Mouse (Mus musculus) embryonic facial prominence, embryonic 12.5 days (tissue): Measurements from ENCODE around the gene Olfr1261. TPM values are rescaled to one million over a fixed set of nuclear protein-coding genes. Genes with fewer than 3 reads are reported as not detected.

Experiments
- ATAC-seq: fragments of 200-750 bp; cut with Nextera tagmentation; 2 replicates; pipeline ENCODE4 v1.8.0; 2017; ENCODE audit not compliant: insufficient number of reproducible peaks, insufficient read depth, low FRiP score, low TSS enrichment
- H3K27ac ChIP-seq: fragments of 300-500 bp; sonication (generic); 2 replicates; pipeline ENCODE4 v1.5.1; 2016; ENCODE audit warnings: mild to moderate bottlenecking
- H3K27me3 ChIP-seq: fragments of 300-500 bp; sonication (generic); 2 replicates; pipeline ENCODE4 v1.6.1; 2016; ENCODE audit warnings: mild to moderate bottlenecking, moderate library complexity
- H3K36me3 ChIP-seq: fragments of 300-500 bp; sonication (generic); 2 replicates; pipeline ENCODE4 v1.6.1; 2016; ENCODE audit warnings: mild to moderate bottlenecking
- H3K4me1 ChIP-seq: fragments of 300-500 bp; sonication (generic); 2 replicates; pipeline ENCODE4 v1.6.1; 2016
- H3K4me2 ChIP-seq: fragments of 300-500 bp; sonication (generic); replicated peaks from 2 replicates; pipeline ENCODE4 v1.6.1; 2016; ENCODE audit warnings: mild to moderate bottlenecking, moderate library complexity
- H3K4me3 ChIP-seq: fragments of 300-500 bp; sonication (generic); 2 replicates; pipeline ENCODE4 v1.5.1; 2016; ENCODE audit warnings: mild to moderate bottlenecking
- H3K9ac ChIP-seq: fragments of 300-500 bp; sonication (generic); 2 replicates; pipeline ENCODE4 v1.6.1; 2016; ENCODE audit warnings: mild to moderate bottlenecking, moderate library complexity
- H3K9me3 ChIP-seq: fragments of 300-500 bp; sonication (generic); 2 replicates; pipeline ENCODE4 v1.6.1; 2016; ENCODE audit warnings: mild to moderate bottlenecking, moderate library complexity
- WGBS: fragments of 180-500 bp; shearing (Covaris S2); methylation state at CpG from one replicate; pipeline ENCODE4 v1.1.7; 2016; 5-methylcytosine and 5-hydroxymethylcytosine counted together
- polyA plus RNA-seq: library from polyadenylated mRNA; unstranded; fragments of >200 nt; fragmentation: Nextera tagmentation; extraction: Ambion mirVana; gene quantifications from 2 replicates; pipeline ENCODE4 v1.2.1, GENCODE M21; 2016

The Olfr1261 gene
- polyA plus RNA-seq = not detected in 2 replicates

DNA sequence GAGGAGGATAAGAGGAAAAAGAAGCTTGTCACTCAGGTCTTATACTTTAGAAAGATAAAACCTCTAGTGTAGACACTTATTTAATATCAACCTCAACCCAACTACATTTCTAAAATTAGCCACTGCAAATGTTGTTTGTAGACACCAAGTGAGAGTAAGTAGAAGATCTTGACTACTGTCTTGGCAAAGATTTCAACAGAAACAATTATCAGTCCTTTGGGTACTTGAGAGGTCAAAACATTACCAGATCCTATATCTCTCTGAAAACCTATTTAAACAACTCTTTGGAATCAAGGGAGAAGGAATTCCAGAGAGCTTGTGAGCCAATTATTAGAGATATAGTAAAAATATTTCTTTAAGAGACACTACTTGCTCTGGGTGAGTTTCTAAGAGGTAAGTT, at the start of gene Olfr1261:
Olfr1261 (plus strand) TSS at position 301 of the 400 bp plus-strand sequence.
- Histone ChIP-seq H3K4me1 (no peaks in the 10 kb centered on the region), H3K36me3 (no peaks in the 10 kb centered on the region), H3K9ac (no peak within 1 kb of the TSS), H3K27me3 (no peaks in the 10 kb centered on the region), H3K9me3 (no peaks in the 10 kb centered on the region), H3K4me3 (no peak within 1 kb of the TSS), H3K27ac (no peak within 1 kb of the TSS), H3K4me2 (no peak within 1 kb of the TSS)
- no peak for ATAC-seq

DNA sequence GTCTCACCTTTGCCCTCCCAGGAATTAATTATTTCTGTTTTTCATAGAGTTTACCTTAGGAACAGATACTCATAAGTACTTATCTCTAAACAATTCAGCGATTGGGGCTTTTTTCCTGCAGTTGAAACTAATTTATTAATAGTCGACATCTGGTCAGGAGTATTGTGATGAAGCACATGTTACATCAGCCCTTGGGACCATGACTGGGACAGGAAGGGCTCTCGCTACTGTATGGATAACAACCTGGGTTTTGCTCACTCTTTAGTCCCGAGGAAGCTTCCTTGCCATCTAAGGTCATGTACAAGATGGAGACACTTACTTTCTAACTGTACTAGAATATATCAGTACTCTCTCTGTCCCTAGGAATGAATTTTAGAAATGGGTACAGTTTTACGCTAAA, 42.5 kb upstream of the Olfr1261 start, which contains the start of gene Olfr1259:
Olfr1259 (minus strand) TSS at position 101 of the 400 bp plus-strand sequence.
- Histone ChIP-seq H3K4me2 (no peak within 1 kb of the TSS), H3K27ac (no peak within 1 kb of the TSS), H3K36me3 (no peaks in the 10 kb centered on the region), H3K27me3 (no peaks in the 10 kb centered on the region), H3K9me3 (no peaks in the 10 kb centered on the region), H3K4me3 (no peak within 1 kb of the TSS), H3K9ac (no peak within 1 kb of the TSS), H3K4me1 (no peaks in the 10 kb centered on the region)
- ATAC-seq = no peak
- WGBS = 80% methylated on average over 5 of the region's 5 CpGs

DNA sequence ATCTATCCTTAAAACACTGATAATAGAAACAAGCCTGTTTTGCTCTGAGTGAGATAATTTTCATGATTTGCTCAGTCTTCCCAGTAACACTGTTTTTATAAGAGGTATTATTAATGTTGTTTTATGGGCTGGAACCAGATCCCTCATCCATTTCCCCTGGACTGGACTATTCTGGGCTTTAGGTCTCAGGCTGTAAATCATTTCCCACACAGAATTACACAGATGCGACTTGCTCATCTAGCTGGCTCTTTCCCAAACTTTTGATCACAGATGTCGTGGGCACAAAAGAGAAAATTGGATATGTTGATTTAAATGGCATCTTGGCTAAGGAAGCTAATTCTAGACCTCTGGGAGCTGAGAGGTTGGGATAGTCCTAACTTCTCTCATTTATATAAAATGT, 16.8 kb upstream of the Olfr1261 start, which contains the start of gene Olfr1260:
Olfr1260 (plus strand) TSS at position 157 of the 400 bp plus-strand sequence.
- Histone ChIP-seq H3K4me2 (no peak within 1 kb of the TSS), H3K9ac (no peak within 1 kb of the TSS), H3K4me1 (no peaks in the 10 kb centered on the region), H3K4me3 (no peak within 1 kb of the TSS), H3K27ac (no peak within 1 kb of the TSS), H3K9me3 (no peaks in the 10 kb centered on the region), H3K27me3 (no peaks in the 10 kb centered on the region), H3K36me3 (no peaks in the 10 kb centered on the region)
- WGBS = 64% methylated on average over 2 of the region's 2 CpGs
- ATAC-seq = no peak

DNA sequence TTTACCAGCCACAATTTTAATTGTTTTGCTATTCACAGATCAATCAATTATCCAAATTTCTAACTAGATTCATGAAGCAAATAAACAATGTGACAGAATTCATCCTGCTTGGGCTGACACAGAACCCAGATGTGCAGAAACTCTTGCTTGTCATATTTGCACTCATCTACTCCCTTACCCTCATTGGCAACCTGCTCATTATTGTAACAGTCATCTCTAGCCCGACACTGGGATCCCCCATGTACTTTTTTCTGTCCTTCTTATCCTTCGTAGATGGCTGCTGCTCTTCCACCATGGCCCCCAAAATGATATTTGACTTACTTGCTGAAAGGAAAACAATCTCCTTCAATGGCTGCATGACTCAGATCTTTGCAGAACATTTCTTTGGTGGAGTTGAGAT, 13.3 kb upstream of the Olfr1261 start:
- Histone ChIP-seq H3K4me1 (no peaks in the 10 kb centered on the region), H3K27me3 (no peaks in the 10 kb centered on the region), H3K4me2 (no peak overlapping the region), H3K9ac (no peak overlapping the region), H3K36me3 (no peaks in the 10 kb centered on the region), H3K4me3 (no peak overlapping the region), H3K27ac (no peak overlapping the region), H3K9me3 (no peaks in the 10 kb centered on the region)
- 84% methylated on average over 2 of the region's 2 CpGs for WGBS
- no peak for ATAC-seq

DNA sequence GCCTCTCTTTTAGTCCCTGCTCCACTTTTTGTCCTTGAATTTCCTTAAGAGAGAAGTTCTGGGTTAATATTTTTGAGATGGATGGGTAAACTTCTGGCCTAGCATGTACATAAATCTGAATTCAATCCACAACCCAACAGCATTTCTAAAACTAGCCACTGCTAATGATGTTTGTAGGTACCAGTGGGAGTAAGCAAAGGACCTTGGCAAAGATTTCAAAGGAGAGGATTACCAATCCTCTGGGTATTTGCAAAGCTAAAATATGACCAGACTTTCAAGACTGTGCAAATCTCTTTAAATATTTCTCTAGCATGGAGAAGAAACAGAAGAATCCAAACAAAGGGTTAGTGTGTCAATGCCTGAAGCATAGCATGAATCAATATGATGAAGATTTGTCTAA, 8.8 kb downstream of the Olfr1261 start, which contains the start of gene Olfr1262:
Olfr1262 (plus strand) TSS at position 301 of the 400 bp plus-strand sequence.
- no peaks in the 10 kb centered on the region for H3K36me3 ChIP-seq
- H3K27ac ChIP-seq = no peak within 1 kb of the TSS
- ATAC-seq = no peak
- H3K4me1 ChIP-seq = no peaks in the 10 kb centered on the region
- no peak within 1 kb of the TSS for H3K4me3 ChIP-seq
- no peak within 1 kb of the TSS for H3K4me2 ChIP-seq
- H3K9me3 ChIP-seq = no peaks in the 10 kb centered on the region
- H3K9ac ChIP-seq = no peak within 1 kb of the TSS
- H3K27me3 ChIP-seq = no peaks in the 10 kb centered on the region

DNA sequence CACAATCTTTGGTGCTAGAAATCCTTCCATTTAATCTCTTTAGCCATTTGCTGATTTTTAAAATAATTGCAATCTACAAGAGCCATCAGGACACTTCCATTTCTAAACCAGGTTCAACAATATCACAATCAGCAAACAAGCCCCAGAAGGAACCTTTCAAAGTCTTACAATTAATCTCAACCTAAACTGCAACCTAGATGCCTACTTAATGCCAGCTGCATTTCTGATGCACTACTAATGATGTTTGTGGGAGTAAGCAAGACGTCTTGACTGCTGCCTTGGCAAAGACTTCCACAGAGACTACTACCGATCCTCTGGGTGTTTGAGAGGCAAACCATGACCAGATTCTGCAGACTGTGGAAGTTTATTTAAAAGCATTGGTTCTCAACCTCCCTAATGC, 20.8 kb downstream of the Olfr1261 start, which contains the start of gene Olfr1263:
Olfr1263 (plus strand) TSS at position 301 of the 400 bp plus-strand sequence.
- no peak within 1 kb of the TSS for H3K4me3 ChIP-seq
- no peaks in the 10 kb centered on the region for H3K9me3 ChIP-seq
- H3K9ac ChIP-seq = no peak within 1 kb of the TSS
- H3K27ac ChIP-seq = no peak within 1 kb of the TSS
- H3K27me3 ChIP-seq = no peaks in the 10 kb centered on the region
- no peak within 1 kb of the TSS for H3K4me2 ChIP-seq
- no peaks in the 10 kb centered on the region for H3K36me3 ChIP-seq
- 82% methylated on average over 2 of the region's 2 CpGs for WGBS
- H3K4me1 ChIP-seq = no peaks in the 10 kb centered on the region
- ATAC-seq = no peak

DNA sequence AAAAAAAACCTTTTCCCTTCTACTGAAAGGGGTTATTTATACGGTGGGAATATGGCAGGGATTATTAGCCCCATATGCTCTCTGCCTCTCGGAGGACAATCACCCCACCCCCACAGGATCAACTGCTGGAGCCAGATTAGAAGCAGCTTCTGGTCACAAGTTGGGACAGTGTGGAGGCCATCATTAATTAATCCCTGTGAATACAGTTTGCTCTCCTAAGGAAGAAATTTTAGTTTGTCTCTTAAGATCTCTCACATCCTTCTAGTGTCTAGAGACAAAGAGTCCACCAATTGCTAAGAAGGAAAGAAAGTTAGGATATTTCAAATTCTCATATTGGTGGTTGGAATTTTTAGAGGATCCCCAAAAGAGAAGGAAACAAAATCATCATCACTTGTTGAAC, 34.5 kb downstream of the Olfr1261 start, which contains the start of gene Olfr1264:
Olfr1264 (minus strand) TSS at position 101 of the 400 bp plus-strand sequence.
- Histone ChIP-seq H3K9ac (no peak within 1 kb of the TSS), H3K9me3 (no peaks in the 10 kb centered on the region), H3K36me3 (no peaks in the 10 kb centered on the region), H3K27me3 (no peaks in the 10 kb centered on the region), H3K27ac (no peak within 1 kb of the TSS), H3K4me2 (no peak within 1 kb of the TSS), H3K4me3 (no peak within 1 kb of the TSS), H3K4me1 (no peaks in the 10 kb centered on the region)
- ATAC-seq = no peak
- WGBS = 28% methylated on average over 2 of the region's 2 CpGs

DNA sequence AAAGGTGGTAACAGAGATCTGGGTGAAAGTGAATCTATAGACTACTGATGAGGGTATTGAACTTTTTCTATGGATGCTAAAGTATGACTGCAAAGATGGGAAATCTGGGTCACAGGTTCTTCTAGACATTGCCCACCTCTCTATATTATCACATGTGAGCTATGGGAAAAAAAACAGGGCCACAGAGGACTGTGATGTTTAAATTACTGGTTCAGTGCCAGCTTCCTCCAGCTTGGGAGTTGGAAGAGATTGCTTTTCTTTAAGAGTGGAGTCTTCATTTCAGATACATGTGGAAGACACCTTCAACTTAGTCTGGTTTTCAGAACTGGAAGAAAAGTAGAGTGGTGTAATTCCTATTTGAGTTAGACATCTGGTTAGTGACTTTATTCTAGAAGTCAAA, 44.0 kb downstream of the Olfr1261 start, which contains the start of gene Olfr1265:
Olfr1265 (plus strand) TSS at position 301 of the 400 bp plus-strand sequence.
- H3K4me1 ChIP-seq = no peaks in the 10 kb centered on the region
- H3K4me3 ChIP-seq = no peak within 1 kb of the TSS
- no peak within 1 kb of the TSS for H3K4me2 ChIP-seq
- H3K36me3 ChIP-seq = no peaks in the 10 kb centered on the region
- H3K9ac ChIP-seq = no peak within 1 kb of the TSS
- no peaks in the 10 kb centered on the region for H3K9me3 ChIP-seq
- no peak within 1 kb of the TSS for H3K27ac ChIP-seq
- no peak for ATAC-seq
- H3K27me3 ChIP-seq = no peaks in the 10 kb centered on the region

Other genes starting within 250 kb of the Olfr1261 start
- gene Olfr1253, start 234.1 kb upstream of the Olfr1261 start, polyA plus RNA-seq = not detected in 2 replicates
- not detected in 2 replicates for gene Olfr1254, start 197.6 kb upstream of the Olfr1261 start, polyA plus RNA-seq
- not detected in 2 replicates for gene Olfr1255, start 179.2 kb upstream of the Olfr1261 start, polyA plus RNA-seq
- not detected in 2 replicates for gene Olfr1256, start 149.7 kb upstream of the Olfr1261 start, polyA plus RNA-seq
- not detected in 2 replicates for gene Olfr48, start 143.0 kb upstream of the Olfr1261 start, polyA plus RNA-seq
- gene Olfr1257, start 112.8 kb upstream of the Olfr1261 start, polyA plus RNA-seq = not detected in 2 replicates
- not detected in 2 replicates for gene Olfr1258, start 63.9 kb upstream of the Olfr1261 start, polyA plus RNA-seq
- gene Olfr1259, start 42.6 kb upstream of the Olfr1261 start, polyA plus RNA-seq = 0.04 TPM in 1 of 2 replicates, not detected in the other
- not detected in 2 replicates for gene Olfr1260, start 16.9 kb upstream of the Olfr1261 start, polyA plus RNA-seq
- gene Olfr1262, start 8.9 kb downstream of the Olfr1261 start, polyA plus RNA-seq = not detected in 2 replicates
- gene Olfr1263, start 20.9 kb downstream of the Olfr1261 start, polyA plus RNA-seq = not detected in 2 replicates
- gene Olfr1264, start 34.4 kb downstream of the Olfr1261 start, polyA plus RNA-seq = not detected in 2 replicates
- not detected in 2 replicates for gene Olfr1265, start 44.1 kb downstream of the Olfr1261 start, polyA plus RNA-seq
- gene Olfr140, start 72.4 kb downstream of the Olfr1261 start, polyA plus RNA-seq = not detected in 2 replicates
- gene Olfr1269, start 130.2 kb downstream of the Olfr1261 start, polyA plus RNA-seq = not detected in 2 replicates
- not detected in 2 replicates for gene Olfr32, start 151.1 kb downstream of the Olfr1261 start, polyA plus RNA-seq
- gene Olfr1270, start 161.9 kb downstream of the Olfr1261 start, polyA plus RNA-seq = not detected in 2 replicates
- gene Olfr1506, start 233.3 kb downstream of the Olfr1261 start, polyA plus RNA-seq = not detected in 2 replicates